Mouse (Mus musculus): Measurements from ENCODE around the gene Rnaset2b. TPM values are rescaled to one million over a fixed set of nuclear protein-coding genes. Genes with fewer than 3 reads are reported as not detected.
"Not testable (repeated sequence)": the region's sequence is repeated elsewhere in the genome, so short reads cannot be mapped to it uniquely, and the experiment has no call there.

The Rnaset2b gene
- polyA plus RNA-seq, 1 experiment = 164 TPM

- WGBS = 40% methylated on average over 3 of the region's 17 CpGs
- DNase-seq (ENCODE audit: low read depth, low spot score) = not testable (repeated sequence)
Observed at GRCm38 (mm10) chr17:7033192-7034166, 63.0 kb downstream of the Rnaset2b start.

Other genes starting within 250 kb of the Rnaset2b start
- gene Ezr, start 187.8 kb upstream of the Rnaset2b start, polyA plus RNA-seq (2012; rRNA removed) = 148 and 317 TPM in 2 replicates
- 18.0 and 22.7 TPM in 2 replicates for gene Rsph3b, start 22.0 kb upstream of the Rnaset2b start, polyA plus RNA-seq (2012; rRNA removed)
- gene Tagap1, start 9.5 kb upstream of the Rnaset2b start, polyA plus RNA-seq (2012; rRNA removed) = 14.0 and 16.3 TPM in 2 replicates
- gene Gm49721, start 8.3 kb downstream of the Rnaset2b start, polyA plus RNA-seq (2012; rRNA removed) = 0.42 and 0.74 TPM in 2 replicates
- not detected in 2 replicates for gene Gm1604a, start 54.9 kb downstream of the Rnaset2b start, polyA plus RNA-seq (2012; rRNA removed)
- 2.3 and 2.9 TPM in 2 replicates for gene Rps6ka2, start 199.5 kb downstream of the Rnaset2b start, polyA plus RNA-seq (2012; rRNA removed)

All from large intestine, adult 2 months (tissue).